Mouse (Mus musculus): ENCODE measurements around the gene Txndc16. TPM values are rescaled to one million over a fixed set of nuclear protein-coding genes. Genes with fewer than 3 reads are reported as not detected.

Txndc16 gene
- total RNA-seq, 2 experiments from 2014 or later = 25.5 to 47.1 TPM

- ATAC-seq (ENCODE audit: poor library complexity, severe bottlenecking) = peak; percentile 100
Observed at GRCm38 (mm10) chr14:45155511-45156173, 64.5 kb downstream of the Txndc16 start.

DNA sequence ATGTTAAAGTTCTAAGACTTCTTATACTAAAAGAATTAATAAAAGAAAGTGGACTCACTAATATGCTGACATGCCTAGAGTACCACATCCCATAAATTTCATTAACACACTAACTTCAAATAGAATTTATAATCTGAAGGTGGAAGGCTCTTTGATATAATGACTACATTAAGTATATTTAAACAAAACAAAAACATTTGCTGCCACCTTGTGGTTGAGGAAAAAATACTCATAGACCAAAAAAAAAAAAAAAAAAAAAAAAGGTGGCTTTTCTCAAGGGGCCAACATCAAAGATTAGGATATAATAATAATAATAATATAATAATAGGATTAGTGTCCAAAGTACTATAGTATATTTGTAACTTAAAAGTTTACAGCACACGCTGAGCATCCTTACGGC, 66.9 kb downstream of the Txndc16 start:
- no peak for ATAC-seq (ENCODE audit: poor library complexity, severe bottlenecking)

DNA sequence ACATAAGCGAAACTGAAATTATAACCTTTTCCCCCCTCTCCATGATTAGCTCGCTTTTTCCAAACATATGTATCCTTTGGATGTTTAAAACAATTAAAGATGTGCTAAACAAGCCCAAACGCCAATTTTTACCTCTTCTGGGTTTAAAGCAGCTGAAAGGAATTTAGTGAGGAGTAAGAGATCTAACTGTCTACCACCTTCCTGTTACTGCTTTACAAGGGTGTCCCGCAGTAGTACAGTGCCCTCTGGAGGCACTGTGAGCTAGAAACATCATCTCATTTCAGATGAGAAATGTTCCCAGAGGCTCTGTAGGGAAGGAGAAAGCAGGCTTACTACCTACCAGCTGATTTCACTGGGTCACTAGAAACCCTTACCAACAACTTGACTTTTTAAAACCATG, 77.6 kb downstream of the Txndc16 start:
- peak; percentile 94 for ATAC-seq (ENCODE audit: poor library complexity, severe bottlenecking)

- no peak for ATAC-seq (ENCODE audit: poor library complexity, severe bottlenecking)
Observed at GRCm38 (mm10) chr14:45140344-45141080, 79.6 kb downstream of the Txndc16 start.

GRCm38 (mm10) chr14:45135961-45136360, 84.2 kb downstream of the Txndc16 start:
- no peak for ATAC-seq (ENCODE audit: poor library complexity, severe bottlenecking)

DNA sequence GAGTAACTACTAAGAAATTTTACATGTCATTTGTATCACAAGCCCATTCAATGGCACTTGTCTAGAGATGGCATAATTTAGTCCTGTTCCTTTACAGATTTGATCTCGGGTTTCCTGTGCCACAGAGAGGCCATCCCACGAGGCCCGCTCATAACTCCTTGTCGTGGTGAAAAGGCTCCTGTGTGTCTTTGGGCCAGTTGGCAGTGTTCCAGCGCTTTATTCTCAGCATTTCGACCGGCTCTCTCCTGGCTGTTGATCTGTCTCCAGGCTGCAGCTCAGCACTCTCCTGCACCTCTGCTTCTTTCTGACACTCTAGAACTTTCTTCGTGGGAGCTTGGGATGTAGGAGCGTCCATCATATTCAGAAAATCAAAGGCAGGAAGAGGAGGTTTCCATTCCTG, 84.6 kb downstream of the Txndc16 start:
- ATAC-seq (ENCODE audit: poor library complexity, severe bottlenecking) = no peak

GRCm38 (mm10) chr14:45118359-45118758, 101.8 kb downstream of the Txndc16 start:
- no peak for ATAC-seq (ENCODE audit: poor library complexity, severe bottlenecking)

DNA sequence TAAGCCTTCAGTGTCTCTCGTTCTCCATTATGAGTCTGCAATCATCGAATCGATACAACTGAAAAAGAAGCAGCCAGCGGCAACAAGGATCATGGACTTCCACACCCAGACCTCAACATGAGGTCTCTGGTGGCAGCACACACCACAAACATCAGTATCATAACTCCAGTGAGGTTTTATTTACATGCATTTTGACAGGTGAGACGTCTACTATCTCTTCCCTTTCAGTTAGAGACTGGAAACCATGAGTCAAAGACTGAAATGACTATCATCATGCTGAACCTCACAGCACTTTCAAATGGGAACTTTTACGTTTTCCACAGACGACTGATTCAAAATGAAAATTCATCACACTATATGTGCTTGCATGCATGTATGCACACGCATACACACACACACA, 117.9 kb downstream of the Txndc16 start:
- ATAC-seq (ENCODE audit: poor library complexity, severe bottlenecking) = no peak

- peak; percentile 94 for ATAC-seq (ENCODE audit: poor library complexity, severe bottlenecking)
Observed at GRCm38 (mm10) chr14:45092327-45092726, 127.8 kb downstream of the Txndc16 start.

DNA sequence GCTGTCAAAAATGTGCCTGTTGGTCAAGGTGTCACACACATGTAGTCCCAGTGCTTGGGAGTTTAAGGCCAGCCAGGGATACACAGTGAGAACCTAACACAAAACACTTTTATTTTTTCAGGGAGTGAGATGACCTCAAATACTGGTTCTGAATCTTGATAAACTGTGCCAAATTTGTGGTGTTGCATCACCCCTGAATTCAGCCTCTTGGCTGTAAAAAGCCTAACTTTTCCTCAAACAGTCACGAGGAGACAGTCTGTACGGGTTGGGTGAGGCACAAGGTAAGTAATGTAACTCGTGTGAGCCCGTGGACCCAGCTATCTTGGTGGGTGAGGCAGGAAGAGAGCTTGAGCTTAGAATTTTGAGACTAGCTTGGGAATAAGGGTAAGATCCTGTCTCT, 130.1 kb downstream of the Txndc16 start:
- no peak for ATAC-seq (ENCODE audit: poor library complexity, severe bottlenecking)

- ATAC-seq (ENCODE audit: poor library complexity, severe bottlenecking) = no peak
Observed at GRCm38 (mm10) chr14:45085651-45086425, 134.3 kb downstream of the Txndc16 start.

DNA sequence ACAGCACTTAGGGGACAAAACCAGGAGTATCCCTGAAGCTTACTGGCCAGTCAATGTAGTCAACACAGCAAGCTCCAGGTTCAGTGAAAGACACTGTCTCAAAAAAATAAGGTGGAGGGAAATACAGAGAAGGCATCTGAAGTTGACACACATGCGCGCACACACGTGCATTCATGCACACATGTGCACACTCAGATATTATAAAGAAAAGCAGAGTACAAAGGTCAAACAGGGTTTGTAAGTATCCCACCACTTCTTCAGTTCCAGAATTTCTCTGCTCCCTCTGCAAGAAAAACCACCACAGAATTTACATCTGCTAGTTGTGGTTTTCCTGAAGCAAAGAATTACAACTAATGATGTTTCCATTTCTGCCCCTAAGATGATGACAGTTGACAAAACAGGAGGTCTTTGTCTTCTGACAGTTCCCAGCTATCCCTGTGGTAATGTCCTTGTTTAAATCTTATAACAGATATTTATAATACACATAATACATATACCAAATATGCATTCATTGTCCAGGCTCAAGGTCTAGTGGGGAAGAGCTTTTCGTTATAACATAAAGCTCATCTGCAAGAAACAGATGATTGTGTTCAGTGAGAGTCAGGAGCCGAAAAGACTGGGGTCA, 135.4 kb downstream of the Txndc16 start:
- no peak for ATAC-seq (ENCODE audit: poor library complexity, severe bottlenecking)

- no peak for ATAC-seq (ENCODE audit: poor library complexity, severe bottlenecking)
Observed at GRCm38 (mm10) chr14:45083540-45083939, 136.6 kb downstream of the Txndc16 start.

Other genes starting within 250 kb of the Txndc16 start
- gene Ptger2, start 232.1 kb downstream of the Txndc16 start, total RNA-seq (2015) = 7.2 and 8.8 TPM in 2 replicates
- gene Ptger2, start 232.1 kb downstream of the Txndc16 start, total RNA-seq (2017) = 4.9 and 6.7 TPM in 2 replicates
- gene Gpr137c, start 611 bp downstream of the Txndc16 start, total RNA-seq (2015) = 3.1 and 3.9 TPM in 2 replicates
- gene Gpr137c, start 611 bp downstream of the Txndc16 start, total RNA-seq (2017) = 2.1 and 3.4 TPM in 2 replicates
- 72.1 and 75.6 TPM in 2 replicates for gene Ero1l, start 98.4 kb upstream of the Txndc16 start, total RNA-seq (2015)
- 43.2 and 80.7 TPM in 2 replicates for gene Ero1l, start 98.4 kb upstream of the Txndc16 start, total RNA-seq (2017)
- gene Psmc6, start 109.5 kb upstream of the Txndc16 start, total RNA-seq (2015) = 120 and 126 TPM in 2 replicates
- 140 and 144 TPM in 2 replicates for gene Psmc6, start 109.5 kb upstream of the Txndc16 start, total RNA-seq (2017)
- 22.0 and 23.7 TPM in 2 replicates for gene Styx, start 130.8 kb upstream of the Txndc16 start, total RNA-seq (2015)
- gene Styx, start 130.8 kb upstream of the Txndc16 start, total RNA-seq (2017) = 13.1 and 14.1 TPM in 2 replicates
- 15.5 and 18.5 TPM in 2 replicates for gene Gnpnat1, start 184.6 kb upstream of the Txndc16 start, total RNA-seq (2015)
- gene Gnpnat1, start 184.6 kb upstream of the Txndc16 start, total RNA-seq (2017) = 12.1 and 13.9 TPM in 2 replicates